Mouse (Mus musculus) B cell, adult 2 months (primary cell): ENCODE data around the gene Mrap.

Source experiments
- DNase-seq, 2 experiments: peaks; one replicate each; pipeline ENCODE4 v3.0.0; 2022

Gene Mrap

GRCm38 (mm10) chr16:90759335-90759734 lies 21.3 kb downstream of the Mrap start:
- DNase-seq = no peak

- DNase-seq = no peak
These were observed 22.5 kb downstream of the Mrap start for GRCm38 (mm10) chr16:90760515-90760914.

GRCm38 (mm10) chr16:90765195-90765877 lies 27.3 kb downstream of the Mrap start:
- no peak for DNase-seq

GRCm38 (mm10) chr16:90766919-90767454 lies 29.0 kb downstream of the Mrap start:
- no peak for DNase-seq

GRCm38 (mm10) chr16:90774216-90774615 lies 36.2 kb downstream of the Mrap start:
- DNase-seq = no peak

GRCm38 (mm10) chr16:90774646-90775045 lies 36.6 kb downstream of the Mrap start:
- DNase-seq = no peak

- no peak for DNase-seq
These were observed 38.0 kb downstream of the Mrap start for GRCm38 (mm10) chr16:90775946-90776520.

GRCm38 (mm10) chr16:90779783-90780182 lies 41.8 kb downstream of the Mrap start:
- no peak for DNase-seq

- DNase-seq = no peak
These were observed 45.3 kb downstream of the Mrap start for GRCm38 (mm10) chr16:90783302-90783701.

- DNase-seq = no peak
These were observed 47.2 kb downstream of the Mrap start for GRCm38 (mm10) chr16:90785257-90785656.

- no peak for DNase-seq
These were observed 50.6 kb downstream of the Mrap start for GRCm38 (mm10) chr16:90788580-90788979.

- no peak for DNase-seq
These were observed 52.9 kb downstream of the Mrap start for GRCm38 (mm10) chr16:90790946-90791345.

GRCm38 (mm10) chr16:90792066-90792465 lies 54.1 kb downstream of the Mrap start:
- no peak for DNase-seq

- DNase-seq = no peak
These were observed 54.5 kb downstream of the Mrap start for GRCm38 (mm10) chr16:90792500-90792899.

GRCm38 (mm10) chr16:90794708-90795107 lies 56.7 kb downstream of the Mrap start:
- no peak for DNase-seq

GRCm38 (mm10) chr16:90798446-90798845 lies 60.4 kb downstream of the Mrap start:
- DNase-seq = no peak

GRCm38 (mm10) chr16:90798848-90799247 lies 60.8 kb downstream of the Mrap start:
- DNase-seq = no peak
